Mouse (Mus musculus): ENCODE results near the gene Ino80d.

- TF ChIP-seq CTCF (IDR thresholded peaks at IDR 0.05; ENCODE audit: low read depth): no peak
- TF ChIP-seq EP300 (IDR thresholded peaks at IDR 0.05; ENCODE audit: low read depth): no peak
Measured at GRCm38 (mm10) chr1:63115540-63115939, 1.1 kb upstream of the Ino80d start.

Measured in heart, postnatal 0 days (tissue).